Mouse (Mus musculus): ENCODE data around the gene Pxt1. TPM values are rescaled to one million over a fixed set of nuclear protein-coding genes. Genes with fewer than 3 reads are reported as not detected.
A peak's percentile ranks its signal among the peaks of the same experiment; 100 is the strongest.
"Not testable (repeated sequence)": the region's sequence is repeated elsewhere in the genome, so short reads cannot be mapped to it uniquely, and the experiment has no call there.

Gene Pxt1
- total RNA-seq (2021) (not detected), polyA plus RNA-seq (2012; rRNA removed) (0.80 and 1.0 TPM in 2 replicates)
- long read RNA-seq: 0 reads

DNA sequence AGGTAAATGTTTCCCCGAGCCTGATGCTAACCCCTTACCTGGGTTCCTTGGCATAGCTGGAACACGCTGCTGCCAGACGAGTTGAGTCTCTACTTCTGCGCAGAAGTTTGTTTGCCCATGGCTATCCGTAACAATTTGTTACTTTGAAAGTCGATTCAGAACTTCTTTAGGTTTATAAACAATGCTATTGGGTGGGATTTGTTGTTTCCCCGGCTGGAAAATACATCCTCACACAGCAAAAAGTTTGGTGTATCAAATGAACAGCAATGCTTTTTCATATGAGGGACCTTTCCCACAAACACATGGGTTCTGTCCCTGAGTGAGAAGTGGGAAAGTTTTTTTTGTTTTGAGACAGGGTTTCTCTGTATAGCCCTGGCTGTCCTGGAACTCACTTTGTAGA lies at the start of gene Pxt1:
Gene Pxt1 (minus strand): TSS at position 101 of the 400 bp plus-strand sequence.
- DNase-seq: no peak

- DNase-seq: not testable (repeated sequence)
Measured at GRCm38 (mm10) chr17:28993004-28993403, 49.4 kb upstream of the Pxt1 start.

GRCm38 (mm10) chr17:28992105-28992504 lies 48.5 kb upstream of the Pxt1 start:
- DNase-seq: peak; percentile 17

GRCm38 (mm10) chr17:28991286-28991685 lies 47.6 kb upstream of the Pxt1 start:
- no peak for DNase-seq

GRCm38 (mm10) chr17:28990060-28990459 lies 46.4 kb upstream of the Pxt1 start:
- DNase-seq: no peak

- DNase-seq: no peak
Measured at GRCm38 (mm10) chr17:28988996-28989395, 45.4 kb upstream of the Pxt1 start.

- DNase-seq: no peak
Measured at GRCm38 (mm10) chr17:28988291-28988690, 44.7 kb upstream of the Pxt1 start.

GRCm38 (mm10) chr17:28987713-28988112 lies 44.1 kb upstream of the Pxt1 start:
- no peak for DNase-seq

GRCm38 (mm10) chr17:28986833-28987232 lies 43.2 kb upstream of the Pxt1 start:
- DNase-seq: peak; percentile 22

DNA sequence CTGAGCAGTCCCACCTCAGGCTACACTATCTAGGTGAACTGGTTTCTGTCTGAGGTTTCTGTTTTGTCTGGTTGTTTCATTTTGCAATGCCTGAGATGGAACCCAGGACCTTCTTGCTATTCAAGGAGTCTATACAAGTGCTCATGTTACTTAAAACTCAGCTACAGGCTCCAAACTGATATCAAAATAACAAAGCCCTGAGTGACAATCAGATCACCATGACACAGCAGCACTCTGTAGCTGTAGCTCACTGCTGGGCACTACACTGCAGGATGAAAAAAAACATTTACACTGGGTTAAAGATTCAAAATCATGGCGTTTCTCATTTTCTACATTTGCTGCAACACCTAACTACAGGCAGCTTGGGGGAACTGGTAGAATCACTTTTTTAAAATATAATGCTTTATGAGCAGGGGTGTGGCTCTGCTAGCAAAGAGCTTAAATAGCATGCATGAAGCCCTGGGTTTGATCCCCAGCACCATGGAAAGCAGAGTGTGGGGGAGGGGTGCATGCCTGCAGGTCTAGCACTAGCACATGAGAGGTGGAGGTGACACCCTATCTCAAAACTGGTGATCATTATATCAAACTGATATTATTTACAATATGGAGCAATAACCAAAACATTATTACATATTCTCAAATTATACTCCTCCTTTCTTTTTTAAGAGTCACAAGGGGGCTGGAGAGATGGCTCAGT lies 41.2 kb upstream of the Pxt1 start:
- DNase-seq: no peak

- DNase-seq: no peak
Measured at GRCm38 (mm10) chr17:28982591-28982990, 39.0 kb upstream of the Pxt1 start.

DNA sequence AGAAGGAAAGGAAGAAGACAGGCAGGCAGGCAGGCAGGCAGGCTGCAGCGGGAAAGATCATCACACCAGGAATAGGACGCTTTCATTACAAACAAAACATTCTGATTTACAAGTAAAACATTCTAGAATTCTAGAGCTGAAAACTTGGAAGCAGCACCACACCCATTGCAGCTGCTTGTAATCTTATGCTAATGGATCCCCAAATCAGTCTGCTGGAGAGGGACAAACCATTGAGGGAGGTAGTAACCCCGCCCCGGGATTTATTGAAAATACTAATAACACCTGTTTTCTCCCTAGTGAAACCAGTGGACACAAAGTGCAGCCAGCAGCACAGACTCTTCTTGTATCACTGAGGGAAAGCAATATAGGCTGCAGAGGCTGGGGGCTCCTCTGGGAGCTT lies 37.4 kb upstream of the Pxt1 start:
- no peak for DNase-seq

DNA sequence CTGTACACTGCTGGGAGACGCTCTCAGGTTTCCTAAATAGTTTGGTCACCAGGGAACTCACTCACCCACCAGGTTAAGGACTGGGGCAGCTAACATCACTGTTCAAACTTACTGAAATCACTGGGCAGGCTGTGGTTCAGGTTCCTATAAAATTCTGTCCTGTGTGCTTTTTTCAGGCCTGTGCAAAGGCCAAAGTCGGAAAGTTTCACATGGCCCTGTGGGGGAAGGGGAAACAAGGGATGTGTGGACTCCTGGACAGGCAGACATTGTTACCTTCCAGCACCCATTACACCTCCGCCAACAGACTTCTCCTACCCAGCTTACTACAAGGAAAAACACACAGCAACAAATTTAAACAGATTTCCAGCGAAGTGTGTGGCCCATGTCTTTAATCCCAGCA lies 35.5 kb upstream of the Pxt1 start:
- DNase-seq: no peak

- DNase-seq: no peak
Measured at GRCm38 (mm10) chr17:28970122-28970521, 26.5 kb upstream of the Pxt1 start.

DNA sequence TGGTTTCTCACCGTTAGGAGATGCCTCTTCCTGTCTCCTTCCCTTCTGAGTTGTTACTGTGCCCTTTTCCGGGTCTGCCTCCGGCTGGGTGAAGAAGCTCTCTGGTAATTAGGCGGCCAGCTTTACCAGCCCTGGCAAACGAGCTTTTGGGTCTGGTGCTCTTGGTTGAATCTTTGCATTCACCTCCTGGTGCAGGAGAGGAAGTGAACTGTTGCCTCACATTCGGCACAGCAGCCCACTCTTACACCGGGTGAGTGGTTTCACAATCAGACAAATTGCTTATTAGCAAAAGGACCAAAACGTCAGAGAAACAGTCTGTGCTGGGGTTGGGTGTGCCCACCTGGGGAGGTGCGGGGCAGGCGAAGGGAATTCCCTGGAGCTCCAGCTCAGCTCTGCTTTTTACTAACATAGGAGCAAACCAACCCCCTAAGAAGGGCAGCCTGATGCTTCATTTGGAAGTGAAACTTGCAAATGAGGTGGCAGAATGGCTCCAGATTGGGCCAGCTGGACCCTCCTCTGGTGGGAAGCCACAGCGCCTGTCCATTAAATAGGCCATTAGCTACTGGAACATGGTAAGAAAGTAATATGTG lies 23.5 kb upstream of the Pxt1 start:
- no peak for DNase-seq

GRCm38 (mm10) chr17:28961596-28961995 lies 18.0 kb upstream of the Pxt1 start:
- DNase-seq: no peak

- DNase-seq: no peak
Measured at GRCm38 (mm10) chr17:28960597-28960996, 17.0 kb upstream of the Pxt1 start.

GRCm38 (mm10) chr17:28954416-28954815 lies 10.8 kb upstream of the Pxt1 start:
- DNase-seq: no peak

DNA sequence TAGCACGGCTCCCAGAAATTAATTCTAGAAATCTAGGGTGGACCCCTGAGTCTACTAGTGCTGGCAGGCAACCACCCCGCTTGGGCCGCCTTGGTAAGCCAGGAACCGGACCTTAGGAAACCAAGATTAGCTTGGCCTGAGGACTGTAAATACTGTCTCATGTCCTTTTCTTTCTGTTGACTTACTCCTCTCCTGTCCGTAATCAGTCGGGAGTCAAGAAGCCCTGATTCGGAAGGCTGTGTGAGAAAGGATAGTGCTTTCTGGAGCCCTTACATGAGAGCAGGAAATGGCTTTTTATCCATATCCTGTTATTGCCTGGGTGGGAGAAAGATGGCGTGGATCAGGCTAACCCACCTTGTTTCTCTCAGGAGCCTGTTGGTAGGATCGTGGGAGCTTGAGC lies 9.6 kb upstream of the Pxt1 start:
- DNase-seq: peak; percentile 27

GRCm38 (mm10) chr17:28951831-28952799 lies 8.5 kb upstream of the Pxt1 start, which contains the start of gene Kctd20:
TSS of gene Kctd20 (plus strand) at chr17:28951950.
- DNase-seq: peak; percentile 97

GRCm38 (mm10) chr17:28950751-28951150 lies 7.1 kb upstream of the Pxt1 start:
- no peak for DNase-seq

DNA sequence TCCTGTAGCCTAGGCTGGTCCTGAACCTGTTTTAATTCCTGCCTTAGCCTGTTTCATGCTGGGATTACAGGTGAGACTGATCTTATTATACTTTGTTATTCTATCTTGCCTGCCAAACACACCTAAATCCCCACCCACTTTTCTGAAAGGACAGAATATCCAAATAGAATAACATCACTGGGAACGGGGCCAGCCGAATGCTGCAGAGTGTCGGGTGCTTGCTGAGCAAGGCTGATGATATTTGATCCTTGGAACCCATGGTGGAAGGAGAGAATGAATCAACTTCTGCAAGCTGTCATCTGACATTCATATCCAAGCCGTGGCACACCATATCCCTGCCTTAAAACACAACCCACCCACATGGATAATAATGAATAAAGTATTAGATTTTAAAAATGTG lies 5.0 kb upstream of the Pxt1 start:
- DNase-seq: peak; percentile 70
